Mouse (Mus musculus) spleen, adult 18-20 months (tissue): ENCODE results near the gene Plg.

ENCODE experiments used
- DNase-seq, 2 experiments: peaks; one replicate each; pipeline ENCODE4 v3.0.0; 2022; ENCODE audit warnings: mixed read lengths in 2 of 2

Gene Plg

DNA sequence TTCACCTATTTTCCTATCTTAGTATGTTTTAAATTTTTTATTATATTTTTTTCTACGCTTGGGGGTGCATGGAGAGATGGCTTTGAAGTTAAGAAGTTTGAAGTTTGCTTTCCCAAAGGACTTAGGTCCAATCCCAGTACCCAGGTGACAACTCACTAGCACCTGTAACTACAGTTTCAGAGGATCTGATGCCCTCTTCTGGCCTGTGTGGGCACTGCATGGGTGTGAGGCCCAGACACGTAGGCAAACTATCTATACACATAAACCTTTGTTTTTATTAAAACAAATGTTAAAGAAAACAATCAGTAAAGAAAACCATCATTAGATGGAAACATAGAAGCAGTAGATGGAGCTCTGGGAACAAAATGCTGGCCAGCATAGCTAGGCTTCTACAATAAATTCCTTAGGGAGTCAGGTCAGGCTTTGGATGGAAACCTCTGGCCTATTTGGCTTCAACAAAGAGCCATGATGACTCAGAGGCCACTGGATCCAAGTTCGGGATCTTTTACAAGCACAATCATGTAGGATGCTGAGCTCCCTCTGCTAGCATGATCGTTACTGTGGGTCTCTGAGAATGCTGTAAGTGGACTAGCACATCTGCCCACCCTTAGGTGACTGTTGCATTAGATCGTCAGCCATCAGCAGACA, 76.9 kb downstream of the Plg start:
- peak in 1 of 2 experiments; percentile 27 for DNase-seq

DNA sequence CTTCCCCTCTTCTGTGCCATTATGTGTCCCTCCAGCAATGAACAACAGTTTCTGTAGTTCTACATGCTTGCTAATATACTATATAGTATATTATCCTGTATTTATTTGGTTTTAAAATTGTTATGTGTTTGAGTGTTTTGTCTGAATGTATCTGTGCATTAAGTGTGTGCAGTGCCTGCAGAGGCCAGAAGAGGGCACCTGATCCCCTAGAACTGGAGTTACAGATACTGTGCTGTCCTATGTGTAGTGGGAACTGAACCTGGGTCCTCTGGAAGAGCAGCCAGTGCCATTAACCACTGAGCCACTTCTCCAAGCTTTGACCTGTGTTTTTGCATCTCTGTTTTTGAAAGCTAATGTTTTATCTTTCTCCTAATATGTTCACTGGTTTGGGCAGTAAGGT, 82.8 kb downstream of the Plg start:
- no peak for DNase-seq

GRCm38 (mm10) chr17:12466501-12467000, 88.1 kb downstream of the Plg start:
- DNase-seq = no peak

DNA sequence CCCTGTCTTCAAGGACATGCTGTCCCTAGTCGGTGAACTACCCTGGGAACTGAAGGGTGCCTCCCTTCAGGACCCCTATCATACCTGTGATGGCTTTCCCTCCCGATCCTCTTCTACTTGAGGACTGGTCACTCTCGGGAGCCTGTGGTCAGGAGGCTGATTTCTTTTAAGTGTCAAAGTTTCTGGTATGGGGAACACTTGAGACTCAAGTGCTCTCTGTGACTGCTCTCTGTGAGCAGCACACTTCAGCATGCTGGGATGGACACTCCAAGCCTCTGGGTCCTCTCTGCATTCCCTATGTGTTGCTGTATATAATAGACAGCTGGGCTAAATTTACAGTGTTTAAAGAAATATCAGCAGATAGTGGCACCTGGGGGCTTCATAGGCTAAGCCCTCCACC, 89.2 kb downstream of the Plg start:
- DNase-seq = no peak

DNA sequence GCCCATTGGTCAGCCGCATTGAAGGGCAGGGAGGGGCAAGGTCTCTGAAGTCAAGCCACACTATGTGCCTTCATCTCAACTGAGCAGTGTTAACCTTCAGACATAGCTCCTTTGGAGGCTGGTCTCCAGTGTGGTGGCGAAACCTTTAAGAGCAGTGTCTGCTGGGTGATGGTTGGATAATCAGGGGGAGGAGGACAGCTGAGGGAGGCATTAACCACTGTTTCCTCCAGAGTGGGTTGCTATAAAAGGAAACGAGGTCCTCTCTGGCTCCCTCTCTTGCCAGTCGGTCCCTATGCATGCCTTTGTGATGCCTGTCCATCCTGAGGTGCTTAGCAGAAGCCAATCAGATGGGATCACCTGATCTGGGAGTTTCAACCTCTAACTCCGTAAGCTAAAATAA, 90.3 kb downstream of the Plg start:
- no peak for DNase-seq
